Mouse (Mus musculus) inflammation-experienced regulatory T-cells (primary cell): ENCODE results near the gene Ackr4. TPM values are rescaled to one million over a fixed set of nuclear protein-coding genes. Genes with fewer than 3 reads are reported as not detected.

ENCODE experiments used
- polyA plus RNA-seq, 2 experiments: library from polyadenylated mRNA; unstranded; fragments of 100-300 nt; shearing (Covaris generic); gene quantifications; one replicate each; pipeline ENCODE4 v1.2.1; 2017

Ackr4 gene
- 1 to 10 TPM; 1.3 to 1.4 TPM for polyA plus RNA-seq

DNA sequence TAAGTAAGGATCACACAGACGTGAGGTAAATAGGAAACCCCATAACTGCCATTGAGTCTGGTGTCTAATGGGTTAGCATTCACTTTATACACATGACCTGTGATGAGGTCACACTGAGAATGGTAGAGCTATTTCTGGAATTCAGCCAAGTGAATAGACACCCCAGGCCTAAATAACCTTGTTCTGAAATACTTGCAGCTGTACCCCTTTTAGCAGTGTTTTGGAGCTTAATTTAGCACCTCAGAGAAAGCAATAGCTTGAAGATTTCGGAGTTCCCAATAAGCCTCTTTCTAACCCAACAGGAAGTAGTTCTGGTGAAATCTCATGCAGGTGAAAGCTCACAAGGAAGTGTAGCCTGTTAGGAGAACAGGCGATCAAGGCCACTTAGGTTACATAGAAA lies at the start of gene Ackr4:
Ackr4 (minus strand) TSS at position 101 of the 400 bp plus-strand sequence.

GRCm38 (mm10) chr9:104063244-104063961 lies 63.3 kb downstream of the Ackr4 start, which contains the start of gene Acad11:
Acad11 (plus strand) TSS chr9:104063377.

GRCm38 (mm10) chr9:104062430-104063243 lies 64.1 kb downstream of the Ackr4 start, which contains the start of gene Uba5:
Uba5 (minus strand) TSS chr9:104063134.

DNA sequence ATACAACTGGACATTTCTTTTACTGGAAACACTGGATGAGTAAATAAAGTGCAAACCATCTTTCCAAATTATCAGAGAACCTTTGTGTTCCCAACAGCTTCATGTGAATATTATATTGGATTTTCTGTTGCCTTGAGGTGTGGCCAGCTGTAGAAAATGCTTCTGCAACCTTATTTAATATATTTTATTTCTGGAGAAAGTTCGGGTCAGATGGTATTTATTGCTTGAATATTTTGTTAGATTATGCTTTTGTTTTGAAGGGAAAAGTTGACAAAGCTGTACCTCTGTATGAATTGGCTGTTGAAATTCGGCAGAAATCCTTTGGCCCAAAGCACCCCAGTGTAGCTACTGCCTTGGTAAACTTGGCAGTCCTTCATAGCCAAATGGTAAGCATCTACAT lies 86.4 kb downstream of the Ackr4 start, which contains the start of gene Gm28305:
Gm28305 (plus strand) TSS at position 301 of the 400 bp plus-strand sequence.

Other genes with a start within 250 kb of the Ackr4 start
- gene Nphp3, start 124.4 kb downstream of the Ackr4 start, polyA plus RNA-seq, result 1 to 10 TPM; 1.4 to 2.1 TPM
- gene Gm28305, start 86.3 kb downstream of the Ackr4 start, polyA plus RNA-seq, result not detected
- gene Uba5, start 63.8 kb downstream of the Ackr4 start, polyA plus RNA-seq, result 10 to 100 TPM; 42.7 to 48.4 TPM
- 10 to 100 TPM; 10.6 to 13.1 TPM for gene Acad11, start 63.6 kb downstream of the Ackr4 start, polyA plus RNA-seq
- 10 to 100 TPM; 38.0 to 48.8 TPM for gene Dnajc13, start 136.0 kb upstream of the Ackr4 start, polyA plus RNA-seq
- gene Acpp, start 210.8 kb upstream of the Ackr4 start, polyA plus RNA-seq, result 10 to 100 TPM in 1 of 2 experiments, 1 to 10 TPM in 1; 2.1 to 11.1 TPM